In the genomic region with DNA sequence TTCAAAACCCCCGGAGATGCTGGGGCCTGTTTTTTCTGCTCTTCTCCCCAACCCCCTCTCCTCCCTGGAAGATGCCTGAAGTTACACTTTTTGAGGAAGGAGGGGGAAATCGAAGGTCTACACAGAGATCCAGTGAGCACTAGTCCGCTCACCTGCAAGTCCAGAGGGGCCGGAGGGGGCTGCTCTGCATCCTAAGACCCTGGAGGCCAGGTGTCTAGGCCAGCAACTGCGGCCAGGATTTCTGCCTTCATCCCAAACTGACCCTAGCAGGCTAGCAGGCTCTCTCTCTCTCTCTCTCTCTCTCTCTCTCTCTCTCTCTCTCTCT, we compare ENCODE assay signal across 8 mouse cellular contexts. TPM values are rescaled to one million over a fixed set of nuclear protein-coding genes. Genes with fewer than 3 reads are reported as not detected.
DNase-seq lines count a peak whose midpoint lies in the region; ATAC-seq and TF ChIP-seq lines count a peak whose summit lies in the region.

No protein-coding gene starts in this region.

- peak overlapping the region; percentile 99 for H3K9ac ChIP-seq in heart, adult 2 months (ENCODE audit: low read depth, low read length)
- peak overlapping the region; percentile 58 for H3K9ac ChIP-seq in limb, embryonic 15.5 days

- peaks cover 13% of the 10 kb centered on the region for H3K4me1 ChIP-seq in heart, adult 2 months (ENCODE audit: control insufficient read depth, insufficient read depth, low read length)
- H3K4me1 ChIP-seq in forebrain, embryonic 10.5 days: peaks cover 45% of the 10 kb centered on the region
- H3K4me1 ChIP-seq in limb, embryonic 15.5 days: peaks cover 13% of the 10 kb centered on the region

- H3K36me3 ChIP-seq in heart, adult 2 months (ENCODE audit: control insufficient read depth, insufficient read depth, low read length): peaks cover 17% of the 10 kb centered on the region
- 0 out of 2 replicates have a peak, but pooled peaks cover 8% of the 10 kb centered on the region for H3K36me3 ChIP-seq in forebrain, embryonic 10.5 days (replicated peaks)
- no peaks in the 10 kb centered on the region for H3K36me3 ChIP-seq in limb, embryonic 15.5 days

- 0 out of 2 replicates have a peak, but pooled peaks have one; percentile 1 for ATAC-seq in limb, embryonic 15.5 days (ENCODE audit: insufficient number of reproducible peaks, low FRiP score, low TSS enrichment, low read depth)
- ATAC-seq in granulocyte monocyte progenitor cell, adult 5-6 weeks (replicated peaks; ENCODE audit: poor library complexity, severe bottlenecking): no peak

- no peaks in the 10 kb centered on the region for H3K9me3 ChIP-seq in forebrain, embryonic 10.5 days
- H3K9me3 ChIP-seq in limb, embryonic 15.5 days: no peaks in the 10 kb centered on the region

- peaks cover 1% of the 10 kb centered on the region; the same call in 1 of the 2 replicates for H3K79me2 ChIP-seq in heart, adult 2 months (replicated peaks; ENCODE audit: control insufficient read depth, insufficient read depth, low read length)

- H3K4me3 ChIP-seq in heart, adult 2 months: peak overlapping the region; percentile 97
- H3K4me3 ChIP-seq in forebrain, embryonic 10.5 days: peak overlapping the region; percentile 84
- H3K4me3 ChIP-seq in limb, embryonic 15.5 days: peak overlapping the region; percentile 64

- DNase-seq in heart, adult 2 months: peak in 1 of 2 experiments; percentile 64
- DNase-seq in heart, adult 18-20 months: no peak
- DNase-seq in 3T3-L1 (ENCODE audit: low read depth, low spot score): peak; percentile 32
- no peak for DNase-seq in forebrain, embryonic 10.5 days (ENCODE audit: extremely low spot score, low spot score)
- DNase-seq in adrenal gland, adult 8-10 months: no peak
- no peak for DNase-seq in yolk sac, embryonic 10.5 days (ENCODE audit: low spot score)

- TF ChIP-seq CTCF in heart, adult 2 months (IDR thresholded peaks at IDR 0.05): no peak

- TF ChIP-seq POLR2A in heart, adult 2 months (IDR thresholded peaks at IDR 0.05; ENCODE audit: insufficient read depth, low read depth, low read length): no peak

- peak overlapping the region; percentile 97 for H3K27ac ChIP-seq in heart, adult 2 months
- H3K27ac ChIP-seq in forebrain, embryonic 10.5 days: peak overlapping the region; percentile 92
- H3K27ac ChIP-seq in limb, embryonic 15.5 days: peak overlapping the region; percentile 83

- intact Hi-C loops in heart, adult 2 months (cut with DNase I): loop anchor here (1.0 to 5.0 kb wide), 4 partner anchors 101 to 357 kb away; a partner anchor contains a TSS

- 12% methylated on average over 5 of the region's 5 CpGs for WGBS in heart, adult 2 months
- 4% methylated on average over 5 of the region's 5 CpGs for WGBS in forebrain, embryonic 10.5 days
- 8% methylated on average over 5 of the region's 5 CpGs for WGBS in limb, embryonic 15.5 days

- no peak for TF ChIP-seq EP300 in heart, adult 2 months (IDR thresholded peaks at IDR 0.05; ENCODE audit: insufficient read depth, low read depth, low read length)

- H3K27me3 ChIP-seq in heart, adult 2 months (ENCODE audit: control insufficient read depth, insufficient read depth, low read length): no peaks in the 10 kb centered on the region
- H3K27me3 ChIP-seq in forebrain, embryonic 10.5 days (ENCODE audit: poor library complexity, severe bottlenecking): peaks cover 18% of the 10 kb centered on the region
- no peaks in the 10 kb centered on the region for H3K27me3 ChIP-seq in limb, embryonic 15.5 days

- H3K4me2 ChIP-seq in limb, embryonic 15.5 days: peak overlapping the region; percentile 90

RNA-seq across cellular contexts. Expression of a gene that starts 0.8 kb away (rescaled TPM):
- 10 to 100 TPM; 19.7 to 35.5 TPM for total RNA-seq in heart, adult 2 months (2021)
- 23.5 and 37.5 TPM in 2 replicates for polyA plus RNA-seq in heart, adult 2 months (2012; rRNA removed)
- total RNA-seq in heart, adult 18-20 months (2021): 10 to 100 TPM; 26.7 to 29.9 TPM
- polyA plus RNA-seq in forebrain, embryonic 10.5 days (2016; fragmentation: Nextera tagmentation; extraction: Ambion mirVana): 12.4 and 14.8 TPM in 2 replicates
- polyA plus RNA-seq in limb, embryonic 15.5 days (2015; fragmentation: Nextera tagmentation; extraction: Ambion mirVana): 17.9 and 20.7 TPM in 2 replicates
- 10 to 100 TPM; 16.8 to 28.0 (median 24.5) TPM for total RNA-seq in adrenal gland, adult 8-10 months (2022)
- 23.7 and 38.7 TPM in 2 replicates for total RNA-seq in granulocyte monocyte progenitor cell, adult 5-6 weeks (2014; fragmentation: Nextera tagmentation)
- 4.4 and 7.5 TPM in 2 replicates for total RNA-seq in granulocyte monocyte progenitor cell, adult 5-6 weeks (2017)
